Mouse (Mus musculus): Measurements from ENCODE around the gene Pycr1. TPM values are rescaled to one million over a fixed set of nuclear protein-coding genes. Genes with fewer than 3 reads are reported as not detected.
"Not testable (repeated sequence)": the region's sequence is repeated elsewhere in the genome, so short reads cannot be mapped to it uniquely, and the experiment has no call there.

Pycr1 gene
- total RNA-seq (2022), result 1 to 10 TPM; 1.5 to 2.3 (median 1.8) TPM

- DNase-seq (ENCODE audit: low spot score in 2 of 2), result peak; percentile 83 to 89
Observed at GRCm38 (mm10) chr11:120643601-120643987, at the start of gene Pycr1. Gene Pycr1, minus strand, starts transcription at chr11:120643769.

GRCm38 (mm10) chr11:120692471-120693011 lies 49.0 kb upstream of the Pycr1 start:
- no peak for DNase-seq (ENCODE audit: low spot score in 2 of 2)

GRCm38 (mm10) chr11:120689365-120689764 lies 45.8 kb upstream of the Pycr1 start:
- no peak for DNase-seq (ENCODE audit: low spot score in 2 of 2)

GRCm38 (mm10) chr11:120686650-120687272 lies 43.2 kb upstream of the Pycr1 start:
- DNase-seq (ENCODE audit: low spot score in 2 of 2), result no peak

- DNase-seq (ENCODE audit: low spot score in 2 of 2), result no peak
Observed at GRCm38 (mm10) chr11:120684660-120685059, 41.1 kb upstream of the Pycr1 start.

- DNase-seq (ENCODE audit: low spot score in 2 of 2), result no peak
Observed at GRCm38 (mm10) chr11:120684086-120684485, 40.5 kb upstream of the Pycr1 start.

- DNase-seq (ENCODE audit: low spot score in 2 of 2), result no peak
Observed at GRCm38 (mm10) chr11:120683536-120683935, 40.0 kb upstream of the Pycr1 start.

- DNase-seq (ENCODE audit: low spot score in 2 of 2), result no peak
Observed at GRCm38 (mm10) chr11:120682683-120683082, 39.1 kb upstream of the Pycr1 start.

- DNase-seq (ENCODE audit: low spot score in 2 of 2), result no peak
Observed at GRCm38 (mm10) chr11:120679909-120680308, 36.3 kb upstream of the Pycr1 start.

- DNase-seq (ENCODE audit: low spot score in 2 of 2), result no peak
Observed at GRCm38 (mm10) chr11:120676951-120677350, 33.4 kb upstream of the Pycr1 start.

- not testable (repeated sequence) for DNase-seq (ENCODE audit: low spot score in 2 of 2)
Observed at GRCm38 (mm10) chr11:120675875-120676274, 32.3 kb upstream of the Pycr1 start.

GRCm38 (mm10) chr11:120673594-120674122 lies 30.1 kb upstream of the Pycr1 start:
- DNase-seq (ENCODE audit: low spot score in 2 of 2), result no peak

GRCm38 (mm10) chr11:120672687-120673593 lies 29.4 kb upstream of the Pycr1 start, which contains the start of gene Aspscr1:
Gene Aspscr1, plus strand, starts transcription at chr11:120672973.
- DNase-seq (ENCODE audit: low spot score in 2 of 2), result peak; percentile 83 to 92

GRCm38 (mm10) chr11:120666617-120667016 lies 23.0 kb upstream of the Pycr1 start:
- DNase-seq (ENCODE audit: low spot score in 2 of 2), result no peak

GRCm38 (mm10) chr11:120665406-120665805 lies 21.8 kb upstream of the Pycr1 start:
- no peak for DNase-seq (ENCODE audit: low spot score in 2 of 2)

GRCm38 (mm10) chr11:120663714-120664113 lies 20.1 kb upstream of the Pycr1 start:
- DNase-seq (ENCODE audit: low spot score in 2 of 2), result no peak

GRCm38 (mm10) chr11:120662759-120663158 lies 19.2 kb upstream of the Pycr1 start:
- DNase-seq (ENCODE audit: low spot score in 2 of 2), result no peak

GRCm38 (mm10) chr11:120661076-120661460 lies 17.5 kb upstream of the Pycr1 start, which contains the start of gene Notum:
Gene Notum, minus strand, starts transcription at chr11:120661175.
- DNase-seq (ENCODE audit: low spot score in 2 of 2), result no peak

- DNase-seq (ENCODE audit: low spot score in 2 of 2), result no peak
Observed at GRCm38 (mm10) chr11:120660301-120661075, 16.9 kb upstream of the Pycr1 start.

- DNase-seq (ENCODE audit: low spot score in 2 of 2), result no peak
Observed at GRCm38 (mm10) chr11:120659509-120660300, 16.1 kb upstream of the Pycr1 start.
